Mouse (Mus musculus) testis, postnatal 10 days (tissue): ENCODE results near the gene Gas7.

Experiments
- DNase-seq: peaks from one replicate; pipeline ENCODE4 v3.0.0; 2021; ENCODE audit warnings: low spot score

Gas7 gene

DNA sequence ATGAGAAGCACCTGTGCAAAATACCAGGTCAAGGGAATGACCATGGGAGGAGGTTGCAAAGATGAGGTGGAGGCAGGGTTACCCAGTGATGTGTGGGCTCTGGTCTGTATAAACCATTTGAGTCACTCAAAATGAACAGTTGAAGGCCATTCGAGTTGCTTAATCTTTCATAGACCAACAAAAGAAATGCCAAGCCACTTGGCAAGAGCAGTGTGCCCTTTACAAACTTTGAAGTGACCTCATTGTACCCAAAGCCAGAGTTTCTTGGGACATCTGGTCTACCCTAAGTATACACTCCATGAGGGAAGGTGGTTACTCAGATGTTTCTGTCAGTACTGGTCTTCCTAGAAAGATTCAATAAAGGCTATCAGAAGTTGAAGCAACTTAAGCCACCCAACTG lies 80.5 kb downstream of the Gas7 start:
- no peak for DNase-seq

- no peak for DNase-seq
These were observed 81.2 kb downstream of the Gas7 start for GRCm38 (mm10) chr11:67536413-67536812.

DNA sequence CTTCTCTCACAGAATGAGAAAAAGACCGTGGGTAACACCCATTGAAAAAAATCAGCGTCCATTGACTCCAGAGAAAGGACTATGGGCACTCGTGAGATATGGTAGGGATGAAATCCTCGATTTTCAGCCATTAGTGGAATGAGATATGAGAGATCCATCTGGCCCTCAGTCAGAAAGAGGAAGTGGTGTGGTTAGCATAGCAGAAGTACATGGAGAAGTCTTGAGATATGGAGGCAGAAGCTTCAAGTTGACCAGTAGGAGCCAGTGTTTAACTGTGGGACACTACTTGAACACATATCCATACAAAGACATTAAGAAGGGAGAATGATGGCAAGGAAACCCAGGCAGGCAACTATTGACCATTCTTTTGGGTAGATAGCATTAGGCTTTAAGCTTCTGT lies 82.1 kb downstream of the Gas7 start:
- DNase-seq, result no peak

DNA sequence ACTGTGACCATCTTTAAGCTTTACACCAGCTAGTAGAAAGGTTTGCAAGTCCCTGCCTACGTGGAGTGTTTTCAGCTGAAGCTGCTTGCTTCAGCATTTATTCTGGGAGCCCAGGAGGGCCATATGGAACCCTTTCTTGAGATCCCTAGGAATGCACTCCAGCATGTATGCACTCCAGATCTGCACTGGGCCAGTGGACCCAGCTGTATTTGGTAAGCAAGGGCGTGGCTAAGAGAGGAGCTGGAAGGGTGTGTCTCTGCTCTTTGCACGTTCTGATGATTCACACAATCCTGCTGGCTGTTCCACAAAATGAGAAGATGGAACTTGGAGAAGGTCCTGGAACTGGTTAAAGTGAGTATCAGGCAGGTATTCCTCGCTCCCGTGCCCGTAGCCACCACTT lies 83.3 kb downstream of the Gas7 start:
- no peak for DNase-seq

- no peak for DNase-seq
These were observed 89.6 kb downstream of the Gas7 start for GRCm38 (mm10) chr11:67544656-67545432.

GRCm38 (mm10) chr11:67546582-67546981 lies 91.3 kb downstream of the Gas7 start:
- DNase-seq, result no peak

DNA sequence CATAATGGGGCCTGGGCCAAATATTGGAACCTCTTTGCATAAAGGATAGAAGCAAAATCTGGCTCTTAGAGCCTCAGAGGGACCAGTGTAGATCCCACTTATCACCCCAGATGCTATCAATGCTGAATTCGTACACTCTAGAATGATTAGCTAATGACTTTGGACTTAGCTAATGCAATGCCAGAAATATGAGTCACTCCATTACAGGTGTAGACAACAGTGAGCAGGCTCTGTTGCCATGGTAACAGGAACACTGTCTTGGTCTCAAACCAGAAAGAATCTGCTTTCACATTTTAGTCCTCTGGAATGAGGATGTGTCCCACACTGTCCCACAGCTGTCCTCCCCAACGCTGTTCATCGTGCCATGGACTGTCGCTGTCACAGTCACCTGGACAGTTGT lies 94.1 kb downstream of the Gas7 start:
- no peak for DNase-seq

- no peak for DNase-seq
These were observed 94.7 kb downstream of the Gas7 start for GRCm38 (mm10) chr11:67549762-67550488.

- DNase-seq, result no peak
These were observed 97.2 kb downstream of the Gas7 start for GRCm38 (mm10) chr11:67552400-67552799.

DNA sequence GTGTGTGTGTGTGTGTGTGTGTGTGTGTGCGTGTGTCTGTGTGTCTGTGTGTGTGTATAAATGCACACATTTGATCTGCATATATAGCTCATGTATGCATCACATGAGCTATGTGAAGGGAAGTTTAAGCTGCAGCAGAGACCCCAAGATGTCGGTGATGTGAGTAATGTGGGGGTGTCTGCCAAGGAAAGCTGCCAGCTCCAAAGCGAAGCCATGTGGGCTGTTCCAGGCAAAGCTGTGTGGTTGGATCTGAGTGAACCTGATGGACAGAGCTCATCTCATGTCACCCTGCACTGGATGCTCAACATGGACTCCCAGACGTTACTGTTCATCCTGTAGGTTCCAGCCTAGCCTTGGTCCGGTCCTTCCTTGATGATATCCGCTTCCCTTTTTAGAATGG lies 99.0 kb downstream of the Gas7 start:
- no peak for DNase-seq

GRCm38 (mm10) chr11:67556360-67556759 lies 101.1 kb downstream of the Gas7 start:
- no peak for DNase-seq

- DNase-seq, result no peak
These were observed 103.7 kb downstream of the Gas7 start for GRCm38 (mm10) chr11:67558772-67559448.

GRCm38 (mm10) chr11:67559522-67559921 lies 104.3 kb downstream of the Gas7 start:
- no peak for DNase-seq

GRCm38 (mm10) chr11:67561631-67562030 lies 106.4 kb downstream of the Gas7 start:
- no peak for DNase-seq

GRCm38 (mm10) chr11:67563141-67563540 lies 107.9 kb downstream of the Gas7 start:
- DNase-seq, result no peak

DNA sequence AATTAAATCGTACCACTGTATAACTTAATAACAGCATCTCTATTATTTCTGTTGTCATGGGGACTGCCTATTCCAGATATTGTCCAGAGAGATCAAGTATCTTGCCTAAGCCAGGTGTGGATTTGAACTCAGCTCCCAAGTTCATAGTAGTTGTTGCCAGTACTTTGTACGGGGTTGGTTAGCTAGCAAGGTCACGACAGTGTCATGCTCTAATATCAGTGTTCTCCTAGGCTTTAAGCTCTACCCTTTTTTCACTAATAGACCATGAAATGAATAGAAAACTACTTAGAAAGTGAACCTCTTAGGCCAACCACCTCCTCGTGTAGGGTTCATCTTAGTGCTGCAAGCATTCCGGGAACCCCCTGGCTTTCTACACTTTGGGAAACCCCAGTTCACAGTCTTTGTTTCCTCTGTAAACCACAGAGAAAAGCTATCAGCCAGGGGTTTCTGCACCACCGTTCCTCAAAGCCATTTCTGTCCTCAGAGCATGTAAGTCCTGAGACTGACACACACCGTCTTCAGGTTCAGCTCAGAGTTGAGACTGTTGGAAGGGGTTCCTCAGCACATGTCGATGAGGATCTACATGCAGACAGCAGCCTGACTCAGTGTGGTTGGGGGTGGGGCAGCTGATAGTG lies 108.9 kb downstream of the Gas7 start:
- no peak for DNase-seq

- no peak for DNase-seq
These were observed 110.3 kb downstream of the Gas7 start for GRCm38 (mm10) chr11:67565512-67565911.

DNA sequence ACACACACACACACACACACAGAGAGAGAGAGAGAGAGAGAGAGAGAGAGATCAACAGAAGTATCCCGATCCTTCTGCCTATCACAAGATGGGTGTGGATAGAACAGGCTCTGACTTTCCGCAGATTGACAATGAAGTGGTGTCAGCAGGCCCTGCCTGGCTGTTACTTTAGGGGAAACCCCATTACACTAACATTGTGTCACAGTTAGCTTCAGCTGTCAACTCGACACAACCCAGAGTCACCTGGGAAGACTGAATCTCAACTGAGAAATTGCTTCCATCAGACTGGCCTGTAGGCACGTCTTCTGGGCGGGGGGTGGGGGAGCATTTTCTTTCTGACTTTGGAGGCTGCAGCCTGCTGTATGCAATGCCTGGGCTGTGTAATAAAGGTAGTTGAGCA lies 111.5 kb downstream of the Gas7 start:
- DNase-seq, result no peak

DNA sequence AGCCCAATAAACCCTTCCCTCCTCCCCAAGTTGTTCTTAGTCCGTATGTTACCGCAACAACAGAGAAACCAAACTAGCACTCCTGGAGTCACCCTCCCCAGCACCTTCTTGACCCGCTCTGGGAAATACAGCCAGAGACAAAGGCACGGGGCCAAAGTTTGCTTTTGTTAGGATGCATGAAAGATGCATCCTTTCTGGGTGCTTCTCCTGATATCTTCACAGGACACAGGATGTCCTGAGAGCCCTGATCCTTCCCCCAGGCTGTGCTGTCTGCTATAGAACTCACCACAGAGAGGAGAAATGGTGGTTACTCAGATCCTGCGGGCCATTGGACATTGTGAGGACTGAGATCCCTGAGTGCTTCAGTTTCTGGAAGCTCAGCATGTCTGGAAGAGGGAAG lies 111.9 kb downstream of the Gas7 start:
- no peak for DNase-seq

DNA sequence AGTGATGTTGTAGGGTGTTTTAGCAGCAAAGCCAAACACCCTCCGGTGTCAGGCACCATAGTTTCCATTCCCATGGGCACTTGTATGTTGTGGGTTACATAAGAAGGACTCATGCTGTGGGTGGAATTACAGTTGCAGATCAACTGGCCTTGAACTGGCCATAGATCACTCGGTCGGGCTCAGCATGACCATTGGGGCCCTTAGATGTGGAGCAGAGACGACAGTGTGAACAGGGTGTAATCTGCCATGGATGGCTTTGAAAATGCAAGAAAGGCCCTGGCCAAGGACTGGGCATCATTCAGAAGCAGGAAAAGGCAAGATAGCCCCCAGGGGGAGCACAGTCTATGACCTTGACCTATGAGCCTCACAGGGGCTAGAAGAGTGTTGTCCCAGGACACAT lies 112.8 kb downstream of the Gas7 start:
- no peak for DNase-seq

DNA sequence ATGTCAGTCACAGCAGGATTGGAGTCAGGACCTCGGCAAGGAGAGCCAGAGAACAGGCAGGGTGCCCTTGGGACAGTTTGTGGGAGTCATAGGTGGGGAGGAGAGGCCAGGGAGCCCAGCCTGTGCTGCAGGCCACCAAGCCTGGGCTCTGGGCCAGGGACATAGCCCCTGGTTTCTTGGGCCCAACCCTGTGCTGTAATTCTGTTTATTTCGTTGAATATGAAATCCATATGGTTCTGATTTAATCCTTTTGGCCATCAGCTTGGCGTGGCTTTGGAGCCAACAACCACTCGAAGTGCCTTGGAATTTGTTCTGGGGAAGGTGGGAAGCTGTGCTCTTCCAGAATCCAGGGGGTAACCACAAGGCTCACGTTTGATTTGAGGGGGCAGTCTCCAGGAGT lies 113.6 kb downstream of the Gas7 start:
- DNase-seq, result no peak

DNA sequence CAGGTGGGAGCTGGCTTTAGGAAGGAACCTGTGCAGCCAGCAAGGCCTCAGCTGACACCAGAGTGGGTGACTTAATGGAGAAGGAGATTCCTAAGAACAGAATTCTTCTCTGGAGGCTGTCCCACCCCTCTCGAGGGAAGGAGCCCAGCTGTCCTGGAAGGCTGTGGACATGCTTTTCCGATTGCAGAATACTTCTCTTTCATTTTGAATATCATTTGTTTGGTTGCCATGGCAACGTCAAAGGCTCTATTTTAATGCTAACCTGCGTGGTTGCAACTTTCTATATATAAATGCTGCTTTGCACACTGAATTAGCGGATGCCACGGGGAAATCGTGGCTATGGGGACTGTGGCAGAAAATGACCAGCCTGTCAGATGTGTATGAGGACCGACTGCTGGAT lies 115.7 kb downstream of the Gas7 start:
- no peak for DNase-seq

DNA sequence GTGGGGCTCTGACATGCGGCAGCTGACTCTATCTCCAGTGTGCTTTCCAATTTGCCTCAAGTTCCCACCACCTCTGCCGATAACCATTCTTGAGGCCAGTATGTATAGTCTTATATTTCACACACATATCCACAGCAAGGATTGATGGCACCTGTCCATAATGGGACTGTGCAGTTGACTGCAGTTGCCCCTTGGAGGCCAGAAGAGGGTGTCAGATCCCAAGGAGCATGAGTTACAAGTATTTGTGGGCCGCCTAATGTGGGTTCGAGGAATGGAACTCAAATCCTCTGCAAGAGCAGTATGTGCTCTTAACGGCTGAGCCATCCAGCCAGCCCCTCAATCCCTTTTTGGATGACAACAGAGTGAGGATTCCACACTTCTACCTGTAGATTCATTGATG lies 119.1 kb downstream of the Gas7 start:
- no peak for DNase-seq
